Comparison of ENCODE assay signal across 11 mouse cellular contexts in the genomic region with DNA sequence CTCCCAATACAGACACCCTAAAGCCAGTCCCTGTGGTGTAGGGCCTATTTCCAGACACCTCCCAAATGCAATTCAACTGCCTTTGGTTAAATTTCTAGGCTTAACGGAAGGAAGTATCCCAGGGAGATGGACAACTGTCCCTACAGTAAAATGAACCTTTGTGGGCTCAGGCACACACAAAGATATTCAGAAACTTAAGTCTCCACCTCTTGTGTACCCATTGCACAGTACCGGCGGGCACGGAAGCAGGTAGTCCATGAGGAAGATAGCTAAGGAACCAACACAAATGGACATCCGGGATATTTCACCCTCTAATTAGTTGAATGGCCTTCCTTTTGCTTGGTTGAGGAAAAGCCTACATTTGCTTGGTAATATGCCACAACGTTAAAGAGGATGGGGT. TPM values are rescaled to one million over a fixed set of nuclear protein-coding genes. Genes with fewer than 3 reads are reported as not detected.
DNase-seq lines count a peak whose midpoint lies in the region; ATAC-seq and TF ChIP-seq lines count a peak whose summit lies in the region.
"Had no signal": no experiment of that assay in that cellular context is flagged by ENCODE, and none has a peak within 500 bp of the region (broad histone marks: within the 10 kb centered on the region; RNA-seq: fewer than 3 reads in every experiment).

No protein-coding gene starts in this region.

- H3K9me3 ChIP-seq in hindbrain, embryonic 13.5 days = no peaks in the 10 kb centered on the region
- H3K9me3 ChIP-seq in kidney, postnatal 0 days (replicated peaks; ENCODE audit: low read length) = no peaks in the 10 kb centered on the region
- H3K9me3 ChIP-seq in neural tube, embryonic 14.5 days (ENCODE audit: control insufficient read depth, low read length) = no peaks in the 10 kb centered on the region
- H3K9me3 ChIP-seq: G1E; midbrain, embryonic 15.5 days had no signal

- no peak for TF ChIP-seq CTCF in kidney, postnatal 0 days (IDR thresholded peaks at IDR 0.05; ENCODE audit: low read depth)

- no peak for ATAC-seq in hindbrain, embryonic 13.5 days (ENCODE audit: low FRiP score)
- ATAC-seq in kidney, postnatal 0 days (replicated peaks; ENCODE audit: low FRiP score, low read depth) = no peak
- no peak for ATAC-seq in neural tube, embryonic 14.5 days (ENCODE audit: low read depth)
- no peak for ATAC-seq in monocyte, adult 5-6 weeks (replicated peaks; ENCODE audit: insufficient number of reproducible peaks, low FRiP score, low TSS enrichment, poor library complexity, severe bottlenecking)
- no peak for ATAC-seq in inflammation-experienced regulatory T-cells, adult 6 months
- ATAC-seq: midbrain, embryonic 15.5 days had no signal

- peaks cover 48% of the 10 kb centered on the region for H3K27me3 ChIP-seq in hindbrain, embryonic 13.5 days
- no peaks in the 10 kb centered on the region for H3K27me3 ChIP-seq in kidney, postnatal 0 days (ENCODE audit: insufficient read depth, low read length)
- no peaks in the 10 kb centered on the region for H3K27me3 ChIP-seq in neural tube, embryonic 14.5 days (ENCODE audit: control insufficient read depth, insufficient read depth, low read length)

- peak overlapping the region; percentile 97 for H3K9ac ChIP-seq in hindbrain, embryonic 13.5 days
- peak overlapping the region; percentile 88 for H3K9ac ChIP-seq in kidney, postnatal 0 days (ENCODE audit: low read depth, low read length)
- H3K9ac ChIP-seq in neural tube, embryonic 14.5 days (replicated peaks; ENCODE audit: low read depth, low read length) = peak overlapping the region; percentile 76
- H3K9ac ChIP-seq: midbrain, embryonic 15.5 days had no signal

- intact Hi-C loops in left cerebral cortex, postnatal 4 days (cut with DNase I) = no loop called here

- peaks cover 34% of the 10 kb centered on the region for H3K4me1 ChIP-seq in hindbrain, embryonic 13.5 days (replicated peaks)
- H3K4me1 ChIP-seq in kidney, postnatal 0 days (replicated peaks; ENCODE audit: insufficient read depth, low read length) = peaks cover 42% of the 10 kb centered on the region
- H3K4me1 ChIP-seq in neural tube, embryonic 14.5 days (ENCODE audit: control insufficient read depth, insufficient read depth, low read length) = peaks cover 80% of the 10 kb centered on the region

- peak; percentile 46 for DNase-seq in kidney, adult 18-20 months
- DNase-seq in kidney, adult 8-10 months = no peak
- no peak for DNase-seq in kidney, postnatal 0 days (ENCODE audit: low spot score)
- no peak for DNase-seq in left cerebral cortex, postnatal 4 days

- H3K4me3 ChIP-seq in hindbrain, embryonic 13.5 days = peak overlapping the region; percentile 70
- peak overlapping the region; percentile 66 for H3K4me3 ChIP-seq in kidney, postnatal 0 days (replicated peaks; ENCODE audit: low read depth, low read length)
- peak overlapping the region; percentile 38 for H3K4me3 ChIP-seq in neural tube, embryonic 14.5 days (ENCODE audit: low read depth, low read length)
- H3K4me3 ChIP-seq: midbrain, embryonic 15.5 days had no signal

- peak overlapping the region; percentile 88 for H3K4me2 ChIP-seq in hindbrain, embryonic 13.5 days
- peak overlapping the region; percentile 81 for H3K4me2 ChIP-seq in kidney, postnatal 0 days (ENCODE audit: low read length)
- H3K4me2 ChIP-seq in neural tube, embryonic 14.5 days (ENCODE audit: low read depth, low read length) = peak overlapping the region; percentile 90
- H3K4me2 ChIP-seq: midbrain, embryonic 15.5 days had no signal

- no peaks in the 10 kb centered on the region for H3K36me3 ChIP-seq in hindbrain, embryonic 13.5 days
- H3K36me3 ChIP-seq in kidney, postnatal 0 days (ENCODE audit: insufficient read depth, low read length) = 0 out of 2 replicates have a peak, but pooled peaks cover 2% of the 10 kb centered on the region
- peaks cover 4% of the 10 kb centered on the region; the same call in 1 of the 2 replicates for H3K36me3 ChIP-seq in neural tube, embryonic 14.5 days (ENCODE audit: control insufficient read depth, insufficient read depth, low read length)
- H3K36me3 ChIP-seq: G1E; midbrain, embryonic 15.5 days had no signal

- WGBS in hindbrain, embryonic 13.5 days = under 1% methylated on average over 6 of the region's 6 CpGs
- 7% methylated on average over 6 of the region's 6 CpGs for WGBS in kidney, postnatal 0 days
- 2% methylated on average over 6 of the region's 6 CpGs for WGBS in neural tube, embryonic 14.5 days

- H3K27ac ChIP-seq in hindbrain, embryonic 13.5 days = peak overlapping the region; percentile 99
- peak overlapping the region; percentile 96 for H3K27ac ChIP-seq in kidney, postnatal 0 days
- peak overlapping the region; percentile 87 for H3K27ac ChIP-seq in neural tube, embryonic 14.5 days (ENCODE audit: low read depth, low read length)
- H3K27ac ChIP-seq: midbrain, embryonic 15.5 days had no signal

RNA-seq across cellular contexts. Expression of gene 5730596B20Rik, which starts 0.9 kb away (rescaled TPM):
- polyA plus RNA-seq in hindbrain, embryonic 13.5 days (2015; fragmentation: Nextera tagmentation; extraction: Ambion mirVana) = 7.6 and 8.3 TPM in 2 replicates
- 1.3 TPM in 2 replicates for polyA plus RNA-seq in kidney, postnatal 0 days (2015; fragmentation: Nextera tagmentation; extraction: Ambion mirVana)
- 1.8 and 2.2 TPM in 2 replicates for polyA plus RNA-seq in neural tube, embryonic 14.5 days (2014; fragmentation: Nextera tagmentation; extraction: Ambion mirVana)
- not detected for total RNA-seq in left cerebral cortex, postnatal 4 days (2021)
- total RNA-seq in monocyte, adult 5-6 weeks (2017) = not detected in 3 replicates
- polyA plus RNA-seq in inflammation-experienced regulatory T-cells, adult 6 months (2017; shearing (Covaris generic)) = not detected
- total RNA-seq: gastrocnemius, adult 18-20 months had no signal
- polyA plus RNA-seq: G1E; midbrain, embryonic 15.5 days had no signal

RNA-seq across cellular contexts. Expression of gene Hoxa2, which starts 11.8 kb away (rescaled TPM):
- 39.1 and 40.2 TPM in 2 replicates for polyA plus RNA-seq in hindbrain, embryonic 13.5 days (2015; fragmentation: Nextera tagmentation; extraction: Ambion mirVana)
- polyA plus RNA-seq in kidney, postnatal 0 days (2015; fragmentation: Nextera tagmentation; extraction: Ambion mirVana) = 2.3 and 2.4 TPM in 2 replicates
- polyA plus RNA-seq in neural tube, embryonic 14.5 days (2014; fragmentation: Nextera tagmentation; extraction: Ambion mirVana) = 7.0 and 8.8 TPM in 2 replicates
- total RNA-seq in left cerebral cortex, postnatal 4 days (2021) = not detected
- not detected in 3 replicates for total RNA-seq in monocyte, adult 5-6 weeks (2017)
- polyA plus RNA-seq in inflammation-experienced regulatory T-cells, adult 6 months (2017; shearing (Covaris generic)) = not detected
- total RNA-seq: G1E had no signal
- polyA plus RNA-seq: G1E had no signal

RNA-seq across cellular contexts. Expression of gene Hoxa4, which starts 15.2 kb away (rescaled TPM):
- polyA plus RNA-seq in hindbrain, embryonic 13.5 days (2015; fragmentation: Nextera tagmentation; extraction: Ambion mirVana) = 14.5 and 14.8 TPM in 2 replicates
- 1.6 and 2.2 TPM in 2 replicates for polyA plus RNA-seq in kidney, postnatal 0 days (2015; fragmentation: Nextera tagmentation; extraction: Ambion mirVana)
- polyA plus RNA-seq in neural tube, embryonic 14.5 days (2014; fragmentation: Nextera tagmentation; extraction: Ambion mirVana) = 1.6 and 2.7 TPM in 2 replicates
- total RNA-seq in left cerebral cortex, postnatal 4 days (2021) = not detected
- not detected in 3 replicates for total RNA-seq in monocyte, adult 5-6 weeks (2017)
- polyA plus RNA-seq in inflammation-experienced regulatory T-cells, adult 6 months (2017; shearing (Covaris generic)) = not detected
- total RNA-seq: G1E had no signal
- polyA plus RNA-seq: G1E; midbrain, embryonic 15.5 days had no signal

RNA-seq across cellular contexts. Expression of gene Hoxa1, which starts 18.3 kb away (rescaled TPM):
- polyA plus RNA-seq in hindbrain, embryonic 13.5 days (2015; fragmentation: Nextera tagmentation; extraction: Ambion mirVana) = 1.5 and 2.0 TPM in 2 replicates
- polyA plus RNA-seq in kidney, postnatal 0 days (2015; fragmentation: Nextera tagmentation; extraction: Ambion mirVana) = 0.33 and 0.64 TPM in 2 replicates
- polyA plus RNA-seq in neural tube, embryonic 14.5 days (2014; fragmentation: Nextera tagmentation; extraction: Ambion mirVana) = 0.76 and 0.92 TPM in 2 replicates
- not detected for total RNA-seq in left cerebral cortex, postnatal 4 days (2021)
- not detected in 3 replicates for total RNA-seq in monocyte, adult 5-6 weeks (2017)
- not detected for polyA plus RNA-seq in inflammation-experienced regulatory T-cells, adult 6 months (2017; shearing (Covaris generic))
- polyA plus RNA-seq: G1E had no signal

RNA-seq across cellular contexts. Expression of gene Hoxa5, which starts 28.0 kb away (rescaled TPM):
- 116 and 150 TPM in 2 replicates for polyA plus RNA-seq in hindbrain, embryonic 13.5 days (2015; fragmentation: Nextera tagmentation; extraction: Ambion mirVana)
- polyA plus RNA-seq in kidney, postnatal 0 days (2015; fragmentation: Nextera tagmentation; extraction: Ambion mirVana) = 9.7 and 10.4 TPM in 2 replicates
- 20.9 and 30.6 TPM in 2 replicates for polyA plus RNA-seq in neural tube, embryonic 14.5 days (2014; fragmentation: Nextera tagmentation; extraction: Ambion mirVana)
- not detected for total RNA-seq in left cerebral cortex, postnatal 4 days (2021)
- 0.39 TPM in 1 of 3 replicates, not detected in the others for total RNA-seq in monocyte, adult 5-6 weeks (2017)
- polyA plus RNA-seq in inflammation-experienced regulatory T-cells, adult 6 months (2017; shearing (Covaris generic)) = not detected
- polyA plus RNA-seq: G1E; midbrain, embryonic 15.5 days had no signal
